Mouse (Mus musculus) c-Kit-positive CD71-positive TER-119-negative erythroid progenitor cells, embryonic 14.5 days (primary cell): ENCODE data around the gene Lama2.

Experiments used
- DNase-seq: peaks from one replicate; pipeline ENCODE4 v3.0.0-alpha.2; 2013; ENCODE audit warnings: low read depth

Lama2 gene

GRCm38 (mm10) chr10:27619658-27620057 is at the start of gene Lama2:
TSS of gene Lama2 (minus strand) at chr10:27619758.
- DNase-seq: no peak

GRCm38 (mm10) chr10:27664391-27664790 is 44.8 kb upstream of the Lama2 start:
- DNase-seq: no peak

GRCm38 (mm10) chr10:27663396-27663795 is 43.8 kb upstream of the Lama2 start:
- no peak for DNase-seq

GRCm38 (mm10) chr10:27654164-27654563 is 34.6 kb upstream of the Lama2 start:
- no peak for DNase-seq

- no peak for DNase-seq
Observed at GRCm38 (mm10) chr10:27652694-27653335, 33.3 kb upstream of the Lama2 start.

- DNase-seq: no peak
Observed at GRCm38 (mm10) chr10:27635721-27636120, 16.2 kb upstream of the Lama2 start.

GRCm38 (mm10) chr10:27631002-27631401 is 11.4 kb upstream of the Lama2 start:
- no peak for DNase-seq

GRCm38 (mm10) chr10:27621697-27622449 is 2.3 kb upstream of the Lama2 start:
- DNase-seq: no peak

- DNase-seq: no peak
Observed at GRCm38 (mm10) chr10:27617522-27618020, 2.0 kb downstream of the Lama2 start.

- no peak for DNase-seq
Observed at GRCm38 (mm10) chr10:27616641-27617415, 2.7 kb downstream of the Lama2 start.

- no peak for DNase-seq
Observed at GRCm38 (mm10) chr10:27595675-27596074, 23.9 kb downstream of the Lama2 start.

GRCm38 (mm10) chr10:27533217-27533616 is 86.3 kb downstream of the Lama2 start:
- DNase-seq: no peak

- no peak for DNase-seq
Observed at GRCm38 (mm10) chr10:27508847-27509459, 110.6 kb downstream of the Lama2 start.

- no peak for DNase-seq
Observed at GRCm38 (mm10) chr10:27500863-27501262, 118.7 kb downstream of the Lama2 start.

GRCm38 (mm10) chr10:27488452-27488851 is 131.1 kb downstream of the Lama2 start:
- no peak for DNase-seq

- DNase-seq: no peak
Observed at GRCm38 (mm10) chr10:27484041-27484440, 135.5 kb downstream of the Lama2 start.

- no peak for DNase-seq
Observed at GRCm38 (mm10) chr10:27475540-27475939, 144.0 kb downstream of the Lama2 start.

GRCm38 (mm10) chr10:27468274-27468673 is 151.3 kb downstream of the Lama2 start:
- no peak for DNase-seq

- no peak for DNase-seq
Observed at GRCm38 (mm10) chr10:27413583-27414465, 205.7 kb downstream of the Lama2 start.

- DNase-seq: no peak
Observed at GRCm38 (mm10) chr10:27390753-27391152, 228.8 kb downstream of the Lama2 start.

- no peak for DNase-seq
Observed at GRCm38 (mm10) chr10:27387531-27387930, 232.0 kb downstream of the Lama2 start.
